Mouse (Mus musculus) liver, embryonic 14.5 days (tissue): ENCODE results near the gene Spg11.

Experiments used
- CTCF ChIP-seq: IDR thresholded peaks from 2 replicates; pipeline ENCODE4 v1.5.1; 2016; ENCODE audit warnings: antibody characterized with exemption, low read depth, control low read depth
- EP300 ChIP-seq: IDR thresholded peaks from 2 replicates; pipeline ENCODE4 v1.6.1; 2016; ENCODE audit warnings: antibody characterized with exemption, low read depth

- TF ChIP-seq EP300 (no peak), CTCF (no peak)
Observed at GRCm38 (mm10) chr2:122151221-122151620, 33.0 kb upstream of the Spg11 start.
